Mouse (Mus musculus): ENCODE measurements around the gene 4930524J08Rik.
A peak's percentile ranks its signal among the peaks of the same experiment; 100 is the strongest.

4930524J08Rik gene

DNA sequence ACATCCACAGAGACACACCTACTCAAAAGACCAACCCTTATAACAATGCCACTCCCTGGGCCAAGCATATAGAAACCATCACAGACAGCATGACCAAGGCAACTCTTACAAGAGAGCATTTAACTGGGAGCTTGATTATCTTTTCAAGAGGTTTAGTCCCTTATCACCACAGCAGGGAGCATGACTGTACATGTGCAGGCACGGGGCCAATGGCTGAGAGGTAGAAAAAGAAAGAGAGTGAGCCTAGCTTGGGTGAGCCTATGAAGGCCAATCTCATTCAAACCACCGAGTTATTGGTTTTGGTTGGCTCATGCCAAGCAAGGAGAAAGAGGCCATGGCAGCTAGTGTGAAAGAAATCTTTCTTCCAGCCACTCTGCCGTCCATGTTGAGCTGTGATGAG lies 26.6 kb downstream of the 4930524J08Rik start:
- no peak for DNase-seq (ENCODE audit: low read depth)

DNA sequence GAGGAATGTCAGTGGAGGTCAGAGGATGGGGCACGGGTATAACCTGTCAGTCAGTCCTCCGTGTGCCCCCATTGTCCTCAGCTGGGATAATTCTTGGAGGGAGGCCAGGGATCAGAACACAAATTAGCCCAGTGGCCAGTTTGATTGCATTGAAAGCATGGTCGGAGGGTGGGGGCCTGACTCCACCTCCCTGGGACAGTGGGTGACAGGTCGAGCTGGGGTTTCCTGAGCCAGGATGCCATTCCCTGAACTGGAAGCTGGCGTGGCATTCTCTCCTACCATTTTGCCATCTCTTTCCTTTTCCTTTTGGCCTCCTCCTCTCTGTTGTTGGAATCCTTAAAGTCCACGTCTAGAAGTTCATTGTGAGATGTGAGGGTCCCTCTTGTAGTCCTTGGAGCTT lies 27.0 kb downstream of the 4930524J08Rik start:
- DNase-seq (ENCODE audit: low read depth): no peak

DNA sequence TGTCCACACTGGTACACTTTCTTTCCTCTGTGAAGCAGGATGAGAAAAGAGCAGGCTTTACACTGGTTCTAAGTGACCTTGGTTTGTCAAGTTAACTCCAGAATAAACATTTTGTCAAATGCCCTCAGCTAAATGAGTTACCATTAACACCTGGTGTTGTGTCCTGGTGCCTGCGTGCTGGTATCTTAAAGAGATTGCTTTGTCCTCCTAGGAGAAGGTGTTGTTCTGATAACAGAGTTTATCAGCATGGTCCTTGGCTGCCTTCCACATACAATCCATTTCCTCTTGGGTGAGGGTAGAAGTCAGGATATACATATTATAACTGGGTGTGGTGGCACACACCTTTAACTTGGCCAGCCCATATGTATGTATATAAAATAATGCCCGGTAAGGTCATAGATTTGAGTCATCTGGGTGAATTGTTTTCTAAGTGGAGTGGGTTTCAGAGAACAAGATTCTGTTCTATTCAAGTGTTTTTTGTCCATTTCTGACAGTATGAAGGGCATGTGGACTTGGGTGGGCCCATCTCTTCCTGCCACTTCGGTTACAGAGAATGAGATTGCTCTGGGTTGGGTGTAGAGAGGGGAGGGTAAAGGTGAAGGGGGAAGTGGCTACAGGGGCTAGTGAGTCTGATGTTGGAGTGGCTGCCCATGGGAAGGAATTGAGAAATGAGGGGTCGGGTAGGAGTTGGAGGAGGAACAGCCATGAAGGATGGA lies 27.6 kb downstream of the 4930524J08Rik start:
- no peak for DNase-seq (ENCODE audit: low read depth)

DNA sequence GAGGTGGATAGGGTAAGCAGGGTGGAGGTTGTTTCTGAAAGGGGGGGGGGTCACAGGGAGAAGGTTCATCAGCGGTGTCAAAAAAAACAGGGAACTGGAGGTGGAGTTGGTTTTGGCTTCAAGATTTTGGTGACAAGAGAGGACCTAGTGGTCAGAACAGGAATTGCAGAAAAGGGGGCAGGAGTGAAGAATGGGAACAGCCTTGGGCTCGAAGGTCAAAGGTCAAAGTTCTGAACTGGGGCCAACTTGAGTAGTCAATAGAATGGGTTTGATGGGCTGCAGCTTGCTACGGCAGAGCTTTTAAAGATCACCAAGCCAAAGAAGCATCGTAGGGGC lies 28.1 kb downstream of the 4930524J08Rik start:
- peak; percentile 65 for DNase-seq (ENCODE audit: low read depth)

DNA sequence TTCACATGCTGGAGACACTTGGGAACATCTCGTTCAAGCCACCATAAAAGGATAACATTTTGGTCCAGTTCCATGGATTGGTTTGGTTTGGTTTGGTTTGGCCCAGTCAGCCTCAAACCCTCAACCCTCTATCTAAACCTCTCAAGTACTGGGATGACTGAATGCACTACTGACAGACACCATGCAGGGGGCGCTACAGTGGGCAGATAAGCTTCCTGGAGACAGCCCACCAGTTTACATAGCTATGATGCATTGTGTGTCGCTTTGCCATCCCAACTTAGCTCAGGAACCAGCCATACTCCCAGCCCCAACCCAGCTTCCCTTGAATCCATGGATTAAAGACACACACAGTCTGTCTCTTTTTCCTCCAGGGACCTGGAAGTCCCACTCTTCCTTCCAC lies 29.6 kb downstream of the 4930524J08Rik start:
- DNase-seq (ENCODE audit: low read depth): peak; percentile 20

DNA sequence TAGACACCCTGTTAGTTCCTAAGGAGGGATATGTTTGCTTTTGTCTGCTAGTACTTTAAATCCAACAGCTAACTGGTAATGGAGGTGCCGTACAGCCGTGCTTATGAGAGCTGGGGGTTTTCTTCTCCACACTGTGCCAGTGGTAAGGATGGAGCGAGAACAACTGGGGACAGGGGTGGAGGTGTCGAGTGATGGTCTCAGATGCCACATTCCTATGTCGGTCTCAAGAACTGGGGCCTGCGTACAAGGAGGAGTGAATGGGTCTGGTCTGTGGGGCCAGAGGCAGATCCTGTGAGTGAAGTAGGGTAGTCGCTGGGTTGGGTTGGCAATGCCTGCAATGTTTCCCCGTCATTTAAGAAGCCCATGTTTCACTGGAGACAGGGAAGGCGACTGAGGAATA lies 33.7 kb downstream of the 4930524J08Rik start:
- no peak for DNase-seq (ENCODE audit: low read depth)

DNA sequence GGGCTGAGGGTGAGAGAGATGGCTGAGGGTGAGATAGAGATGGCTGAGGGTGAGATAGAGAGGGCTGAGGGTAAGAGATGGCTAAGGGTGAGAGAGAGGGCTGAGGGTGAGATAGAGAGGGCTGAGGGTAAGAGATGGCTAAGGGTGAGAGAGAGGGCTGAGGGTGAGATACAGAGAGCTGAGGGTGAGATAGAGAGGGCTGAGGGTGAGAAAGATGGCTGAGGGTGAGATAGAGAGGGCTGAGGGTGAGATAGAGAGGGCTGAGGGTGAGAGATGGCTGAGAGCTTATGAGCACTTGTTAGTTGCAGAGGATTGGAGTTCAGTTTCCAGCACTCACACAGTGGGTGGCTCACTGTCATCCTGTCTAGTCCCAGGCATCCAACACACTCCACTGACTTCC lies 41.2 kb downstream of the 4930524J08Rik start:
- DNase-seq (ENCODE audit: low read depth): no peak

DNA sequence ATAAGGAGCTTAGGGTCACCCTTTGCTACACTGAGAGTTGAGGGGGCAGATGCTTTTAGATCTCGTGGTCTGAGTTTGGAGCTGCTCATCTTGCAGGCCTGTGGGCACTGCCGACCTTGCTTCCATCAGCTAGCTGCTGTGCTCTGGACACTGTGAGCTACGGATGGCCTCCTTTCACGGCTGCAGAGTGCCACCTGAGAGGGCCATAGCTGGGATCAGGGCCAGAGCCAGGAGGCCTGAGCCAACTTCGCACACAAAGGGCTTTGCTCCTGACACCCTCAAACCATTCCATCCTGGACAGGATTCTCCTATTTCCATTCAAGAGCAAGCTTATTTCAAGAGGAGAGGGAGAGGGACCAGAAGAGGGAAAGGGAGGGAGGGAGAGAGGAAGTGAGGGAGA lies 45.5 kb downstream of the 4930524J08Rik start:
- no peak for DNase-seq (ENCODE audit: low read depth)

DNA sequence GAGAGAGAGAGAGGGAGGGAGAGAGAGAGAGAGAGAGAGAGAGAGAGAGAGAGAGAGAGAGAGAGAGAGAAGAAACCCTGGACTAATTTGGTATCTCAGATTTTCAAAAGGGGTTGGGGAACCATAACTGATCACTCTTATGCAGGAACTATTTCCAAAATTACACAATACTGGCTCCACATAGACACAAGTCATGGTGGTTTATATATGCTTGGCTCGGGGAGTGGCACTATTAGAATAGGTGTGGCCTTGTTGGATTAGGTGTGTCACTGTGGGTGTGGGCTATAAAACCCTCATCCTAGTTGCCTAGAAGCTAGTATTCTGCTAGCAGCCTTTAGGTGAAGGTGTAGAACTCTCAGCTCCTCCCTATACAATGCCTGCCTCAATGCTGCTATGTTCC lies 46.0 kb downstream of the 4930524J08Rik start:
- DNase-seq (ENCODE audit: low read depth): no peak

All from induced T-regulatory cell, adult 2 months (primary cell).